Mouse (Mus musculus): ENCODE measurements around the gene Mapk10. TPM values are rescaled to one million over a fixed set of nuclear protein-coding genes. Genes with fewer than 3 reads are reported as not detected.
A peak's percentile ranks its signal among the peaks of the same experiment; 100 is the strongest.
"Not testable (repeated sequence)": the region's sequence is repeated elsewhere in the genome, so short reads cannot be mapped to it uniquely, and the experiment has no call there.

The Mapk10 gene
- total RNA-seq, 2 experiments from 2014 or later = 226 to 253 TPM

- no peak for DNase-seq
- intact Hi-C loops (cut with DNase I) = no loop called here
These were observed 322.5 kb downstream of the Mapk10 start for GRCm38 (mm10) chr5:102888482-102889162.

- intact Hi-C loops (cut with DNase I) = loop anchor here (10.0 kb wide), 1 partner anchor 671 kb away; no protein-coding TSS in a partner anchor
- no peak for DNase-seq
These were observed 335.5 kb downstream of the Mapk10 start for GRCm38 (mm10) chr5:102875628-102876027.

DNA sequence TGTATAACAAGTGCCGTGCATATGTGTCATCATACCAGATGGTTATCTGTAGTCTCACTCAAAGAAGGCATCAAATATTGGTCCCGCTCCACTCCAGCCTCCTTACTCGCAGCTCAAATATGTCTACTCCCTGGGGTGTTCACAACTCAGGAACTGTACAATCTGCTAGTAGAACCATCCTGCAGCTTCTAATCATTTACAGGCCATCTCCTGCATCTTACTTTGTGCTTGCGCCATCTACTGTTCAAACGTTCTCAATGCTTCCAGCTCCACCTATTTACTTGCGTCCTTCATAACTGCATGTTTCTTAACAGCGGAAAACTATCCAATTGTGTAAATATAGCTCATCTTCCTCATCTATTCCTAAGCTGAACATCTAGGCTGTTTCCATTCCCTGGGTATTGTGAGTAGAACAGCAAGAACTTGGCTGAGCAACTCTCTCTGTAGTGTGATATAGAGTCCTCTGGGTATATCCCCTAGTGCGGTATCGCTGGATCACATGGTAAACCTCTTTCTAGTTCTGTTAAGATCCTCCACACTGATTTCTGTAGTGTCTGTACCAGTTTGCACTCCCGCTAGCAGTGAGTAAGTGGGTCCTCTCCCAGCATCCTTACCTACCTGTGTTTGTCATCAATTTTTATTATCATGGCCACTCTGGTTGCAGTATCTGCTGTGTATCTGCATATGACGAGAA lies 336.4 kb downstream of the Mapk10 start:
- intact Hi-C loops (cut with DNase I) = loop anchor here (5.0 to 10.0 kb wide), 2 partner anchors 172 to 670 kb away; no protein-coding TSS in a partner anchor
- peak; percentile 39 for DNase-seq

DNA sequence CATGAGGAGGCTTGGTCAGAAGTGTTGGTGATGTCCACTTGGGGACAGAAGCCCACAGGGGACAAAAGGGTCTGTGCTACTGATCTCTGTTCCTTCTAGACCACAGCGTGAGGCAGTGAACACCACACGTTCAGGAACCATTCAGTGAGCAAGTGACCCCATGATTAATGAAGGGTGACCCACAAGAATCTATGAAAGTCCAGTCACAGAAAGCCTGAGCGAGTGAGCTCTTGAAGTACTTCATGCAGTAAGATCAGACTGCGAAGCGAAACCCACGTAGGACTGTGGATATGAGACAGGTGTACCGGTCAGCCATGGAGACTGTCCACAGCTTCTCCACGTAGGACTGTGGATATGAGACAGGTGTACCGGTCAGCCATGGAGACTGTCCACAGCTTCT lies 338.1 kb downstream of the Mapk10 start:
- DNase-seq = not testable (repeated sequence)
- intact Hi-C loops (cut with DNase I) = loop anchor here (5.0 to 10.0 kb wide), 2 partner anchors 171 to 668 kb away; no protein-coding TSS in a partner anchor

DNA sequence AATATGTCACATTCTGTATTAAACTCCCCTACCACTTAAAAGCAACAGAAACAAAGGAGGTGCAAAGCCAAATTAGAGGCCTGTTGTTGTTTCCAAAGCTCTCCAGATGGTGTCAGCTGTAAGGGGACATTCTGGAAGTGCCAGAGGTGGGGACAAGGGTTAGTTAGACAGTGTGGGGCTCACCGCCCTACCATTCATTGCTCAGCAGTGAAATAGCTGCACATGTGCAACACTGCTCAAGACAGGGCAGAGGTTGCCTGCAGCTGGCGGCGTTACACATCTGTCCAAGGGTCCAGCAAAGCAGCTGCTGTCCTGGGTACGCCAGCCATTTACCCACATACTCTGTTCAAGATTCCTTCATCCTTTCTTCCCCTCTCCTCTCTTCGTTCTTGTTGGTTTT lies 342.9 kb downstream of the Mapk10 start:
- no peak for DNase-seq
- intact Hi-C loops (cut with DNase I) = no loop called here

DNA sequence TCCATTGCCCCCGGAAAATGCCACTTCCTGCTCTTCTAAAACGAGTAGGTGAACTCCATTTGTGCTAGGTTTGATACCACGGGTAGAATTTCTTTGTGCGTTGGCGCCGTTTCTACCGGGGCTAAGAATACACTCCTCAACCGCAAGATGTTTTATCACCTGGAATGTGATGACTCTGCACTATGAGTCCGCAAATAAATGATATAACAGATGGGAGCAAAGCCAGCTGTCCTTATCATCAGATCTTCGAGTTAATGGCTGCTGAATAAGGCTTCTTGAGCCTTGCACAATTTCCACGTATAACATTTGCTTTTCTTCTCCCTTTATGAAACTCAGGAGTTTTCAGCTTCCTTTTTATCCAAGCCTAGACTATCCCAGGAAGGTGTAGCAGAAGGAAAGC lies 351.4 kb downstream of the Mapk10 start:
- intact Hi-C loops (cut with DNase I) = no loop called here
- DNase-seq = no peak

GRCm38 (mm10) chr5:102858047-102858446 lies 353.1 kb downstream of the Mapk10 start:
- intact Hi-C loops (cut with DNase I) = no loop called here

More at GRCm38 (mm10) chr5:102858047-102858446, 353.1 kb downstream of the Mapk10 start:
- DNase-seq = no peak

Other genes with a start within 250 kb of the Mapk10 start
- 1 to 10 TPM; 8.8 to 8.9 TPM for gene Ptpn13, start 213.9 kb upstream of the Mapk10 start, total RNA-seq (2021)